Mouse (Mus musculus) lung, postnatal 0 days (tissue): ENCODE data around the gene Tia1.

Experiments
- CTCF ChIP-seq: IDR thresholded peaks from 2 replicates; pipeline ENCODE4 v1.5.1; 2016; ENCODE audit warnings: antibody characterized with exemption, mild to moderate bottlenecking
- EP300 ChIP-seq: IDR thresholded peaks from 2 replicates; pipeline ENCODE4 v1.6.1; 2016; ENCODE audit warnings: antibody characterized with exemption, mild to moderate bottlenecking, control low read depth

DNA sequence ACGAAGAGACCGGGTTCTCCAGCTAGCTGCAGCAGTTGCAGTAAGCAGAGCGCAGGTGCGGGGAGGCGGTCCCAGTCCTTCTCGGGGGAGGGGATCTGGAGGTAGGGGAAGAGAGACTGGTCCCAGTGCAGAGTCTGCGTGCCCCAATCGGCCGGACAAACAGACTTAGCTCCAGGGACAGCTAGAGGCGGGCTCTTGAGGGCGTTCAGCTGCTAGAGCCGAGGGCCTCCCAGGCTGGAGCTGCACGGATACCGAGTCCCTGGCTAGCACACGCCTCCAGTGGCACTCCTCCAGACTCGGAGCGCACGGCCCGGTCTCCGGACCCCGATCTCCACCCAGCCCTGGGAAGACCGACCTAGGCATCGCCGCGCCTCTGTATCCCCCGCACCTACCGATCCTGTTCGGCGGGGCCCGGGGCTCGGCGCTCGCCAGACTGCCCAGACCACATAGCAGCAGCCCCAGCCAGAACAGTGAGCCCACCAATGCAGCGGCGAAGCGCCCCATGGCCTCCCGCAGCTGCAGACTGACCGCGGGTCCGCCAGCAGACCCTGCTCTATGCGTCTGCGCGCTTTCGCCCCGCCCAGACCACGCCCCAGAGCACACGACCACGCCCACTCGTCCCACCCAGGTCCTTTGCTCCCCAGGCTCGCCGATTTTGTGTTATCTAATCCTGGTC, 7.3 kb upstream of the Tia1 start, which contains the start of gene Pcyox1:
- TF ChIP-seq CTCF (no peak), EP300 (no peak)
